Mouse (Mus musculus) bone marrow macrophage, adult 2 months (primary cell): ENCODE measurements around the gene Dlg4. TPM values are rescaled to one million over a fixed set of nuclear protein-coding genes. Genes with fewer than 3 reads are reported as not detected.
"Not testable (repeated sequence)": the region's sequence is repeated elsewhere in the genome, so short reads cannot be mapped to it uniquely, and the experiment has no call there.

Source experiments
- H3K27ac ChIP-seq: 2 replicates; pipeline ENCODE4 v1.5.1; 2012; ENCODE audit warnings: low read depth, low read length; ENCODE audit not compliant: insufficient read depth
- H3K4me1 ChIP-seq: 2 replicates; pipeline ENCODE4 v1.6.1; 2012; ENCODE audit warnings: low read length; ENCODE audit not compliant: control insufficient read depth, insufficient read depth
- H3K4me3 ChIP-seq: 2 replicates; pipeline ENCODE4 v1.5.1; 2012; ENCODE audit warnings: mild to moderate bottlenecking, low read length, moderate library complexity; ENCODE audit not compliant: insufficient read depth
- CTCF ChIP-seq: IDR thresholded peaks from 2 replicates; pipeline ENCODE4 v1.5.1; 2012; ENCODE audit warnings: low read depth, mild to moderate bottlenecking, low read length, moderate library complexity
- POLR2A ChIP-seq: IDR thresholded peaks from 2 replicates; pipeline ENCODE4 v1.6.1; 2012; ENCODE audit warnings: mild to moderate bottlenecking, low read depth, low read length, borderline replicate concordance
- polyA plus RNA-seq: library from polyadenylated mRNA; stranded (reverse); fragments of >200 nt; gene quantifications from 2 replicates; pipeline ENCODE4 v1.2.4, GENCODE M21; 2012; ENCODE audit not compliant: missing spikeins, insufficient read depth, insufficient read length

Dlg4 gene
- polyA plus RNA-seq, 1 experiment = 31.1 TPM

- Histone ChIP-seq H3K4me1 (peaks cover 8% of the 10 kb centered on the region), H3K27ac (no peak overlapping the region), H3K4me3 (no peak overlapping the region)
- TF ChIP-seq POLR2A = no peak
- TF ChIP-seq CTCF = no peak
These were observed 11.2 kb upstream of the Dlg4 start for GRCm38 (mm10) chr11:70005521-70005920.

- no peak overlapping the region for H3K4me3 ChIP-seq
- no peak overlapping the region for H3K27ac ChIP-seq
- TF ChIP-seq POLR2A (no peak), CTCF (no peak)
- H3K4me1 ChIP-seq = peaks cover 4% of the 10 kb centered on the region; the same call in 1 of the 2 replicates
These were observed 6.7 kb upstream of the Dlg4 start for GRCm38 (mm10) chr11:70010033-70010432.

- TF ChIP-seq POLR2A = no peak
- TF ChIP-seq CTCF = no peak
- Histone ChIP-seq H3K4me1 (peaks cover 4% of the 10 kb centered on the region; the same call in 1 of the 2 replicates), H3K27ac (no peak overlapping the region), H3K4me3 (no peak overlapping the region)
These were observed 6.2 kb upstream of the Dlg4 start for GRCm38 (mm10) chr11:70010548-70010947.

- TF ChIP-seq CTCF = no peak
- no peak for TF ChIP-seq POLR2A
- no peak overlapping the region for H3K27ac ChIP-seq
These were observed 5.8 kb upstream of the Dlg4 start for GRCm38 (mm10) chr11:70010961-70011360.

GRCm38 (mm10) chr11:70012931-70013330 lies 3.8 kb upstream of the Dlg4 start:
- TF ChIP-seq CTCF (no peak), POLR2A (no peak)
- Histone ChIP-seq H3K4me3 (no peak overlapping the region), H3K4me1 (peaks cover 7% of the 10 kb centered on the region), H3K27ac (no peak overlapping the region)

More at GRCm38 (mm10) chr11:70010961-70011360, 5.8 kb upstream of the Dlg4 start:
- peaks cover 4% of the 10 kb centered on the region; the same call in 1 of the 2 replicates for H3K4me1 ChIP-seq
- H3K4me3 ChIP-seq = no peak overlapping the region

- Histone ChIP-seq H3K27ac (no peak overlapping the region), H3K4me3 (no peak overlapping the region)
- TF ChIP-seq CTCF (no peak), POLR2A (no peak)
These were observed 3.3 kb upstream of the Dlg4 start for GRCm38 (mm10) chr11:70013408-70013807.

GRCm38 (mm10) chr11:70014051-70014450 lies 2.7 kb upstream of the Dlg4 start:
- TF ChIP-seq CTCF (no peak), POLR2A (no peak)
- Histone ChIP-seq H3K27ac (no peak overlapping the region), H3K4me3 (no peak overlapping the region), H3K4me1 (peaks cover 14% of the 10 kb centered on the region)

More at GRCm38 (mm10) chr11:70013408-70013807, 3.3 kb upstream of the Dlg4 start:
- peaks cover 9% of the 10 kb centered on the region for H3K4me1 ChIP-seq

- Histone ChIP-seq H3K4me3 (peak within 1 kb of the TSS; percentile 72), H3K4me1 (peaks cover 19% of the 10 kb centered on the region), H3K27ac (peak within 1 kb of the TSS; percentile 27)
- TF ChIP-seq CTCF (0 out of 2 replicates have a peak, but pooled peaks have one; percentile 26), POLR2A (no peak; the same call in 1 of the 2 replicates)
These were observed 1.7 kb upstream of the Dlg4 start, which contains the start of gene Acadvl for GRCm38 (mm10) chr11:70014880-70015558. TSS of gene Acadvl (minus strand) at chr11:70015411.

- no peak overlapping the region for H3K27ac ChIP-seq
- no peak overlapping the region for H3K4me3 ChIP-seq
- no peak for TF ChIP-seq CTCF
- no peak for TF ChIP-seq POLR2A
- H3K4me1 ChIP-seq = peaks cover 24% of the 10 kb centered on the region
These were observed 1.1 kb upstream of the Dlg4 start for GRCm38 (mm10) chr11:70015677-70016076.

- H3K27ac ChIP-seq, H3K4me3 ChIP-seq: not testable (repeated sequence)
- H3K4me1 ChIP-seq = peaks cover 24% of the 10 kb centered on the region
These were observed 565 bp upstream of the Dlg4 start for GRCm38 (mm10) chr11:70016177-70016576.

GRCm38 (mm10) chr11:70017199-70017767 lies 541 bp downstream of the Dlg4 start:
- Histone ChIP-seq H3K27ac (no peak overlapping the region), H3K4me1 (peaks cover 24% of the 10 kb centered on the region), H3K4me3 (no peak overlapping the region)
- no peak for TF ChIP-seq POLR2A
- no peak for TF ChIP-seq CTCF
